17 mouse cellular contexts compared by ENCODE assay signal in the genomic region with DNA sequence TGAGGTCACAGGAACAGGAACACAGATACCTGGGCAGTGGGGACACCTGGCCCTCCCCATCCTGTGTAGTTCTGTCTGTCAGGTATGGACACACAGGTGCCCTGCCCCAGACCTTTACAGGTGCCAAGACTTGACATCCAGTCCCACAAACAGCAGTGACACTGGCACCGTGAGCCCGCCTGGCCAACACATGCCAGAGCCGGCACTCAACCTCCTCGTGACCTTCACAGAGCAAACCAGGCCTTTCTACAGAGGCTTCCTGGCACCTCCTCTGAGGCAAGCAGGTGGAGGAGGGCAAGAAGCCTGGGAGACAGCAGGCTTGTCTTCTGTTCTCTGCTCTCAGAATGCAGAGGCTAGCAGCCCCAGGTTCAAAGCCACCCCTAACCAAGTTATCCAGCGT. TPM values are rescaled to one million over a fixed set of nuclear protein-coding genes. Genes with fewer than 3 reads are reported as not detected.
DNase-seq lines count a peak whose midpoint lies in the region; ATAC-seq lines count a peak whose summit lies in the region.
"Had no signal": no experiment of that assay in that cellular context is flagged by ENCODE, and none has a peak within 500 bp of the region (broad histone marks: within the 10 kb centered on the region; RNA-seq: fewer than 3 reads in every experiment).

No protein-coding gene starts in this region.

- no peak overlapping the region for H3K4me2 ChIP-seq in liver, embryonic 11.5 days
- no peak overlapping the region for H3K4me2 ChIP-seq in liver, embryonic 12.5 days
- H3K4me2 ChIP-seq in heart, embryonic 13.5 days: no peak overlapping the region
- H3K4me2 ChIP-seq: forebrain, embryonic 13.5 days; stomach, embryonic 15.5 days had no signal

- DNase-seq in heart, adult 11 months: peak; percentile 96
- no peak for DNase-seq in heart, adult 8-10 months (ENCODE audit: low spot score)
- no peak for DNase-seq in liver, embryonic 11.5 days (ENCODE audit: low spot score)
- DNase-seq in skeletal muscle tissue, adult 2 months (ENCODE audit: low read depth, low spot score): peak; percentile 75
- DNase-seq in cerebellum, adult 18-20 months: no peak
- DNase-seq: cerebellum, adult 8-10 months; embryo, embryonic 11 days; liver, embryonic 13.5 days; spleen, adult 18-20 months; thymus, postnatal 25 days had no signal

- no peaks in the 10 kb centered on the region for H3K27me3 ChIP-seq in liver, embryonic 11.5 days (replicated peaks; ENCODE audit: control insufficient read depth, insufficient read depth, low read length)
- H3K27me3 ChIP-seq in liver, embryonic 12.5 days (replicated peaks): no peaks in the 10 kb centered on the region
- H3K27me3 ChIP-seq in heart, embryonic 13.5 days (replicated peaks): no peaks in the 10 kb centered on the region
- H3K27me3 ChIP-seq: liver, embryonic 13.5 days; stomach, embryonic 15.5 days had no signal

- no peak for ATAC-seq in liver, embryonic 11.5 days (replicated peaks; ENCODE audit: low FRiP score)
- ATAC-seq in liver, embryonic 12.5 days: no peak
- ATAC-seq in heart, embryonic 13.5 days (ENCODE audit: extremely low read depth, insufficient number of reproducible peaks, low FRiP score, low TSS enrichment): no peak
- ATAC-seq: CD4-positive, CD25-positive, alpha-beta regulatory T cell, adult 4 months; forebrain, embryonic 13.5 days; inflammation-experienced regulatory T-cells, adult 6 months; lung, postnatal 0 days had no signal

- 86% methylated on average over 5 of the region's 5 CpGs for WGBS in liver, embryonic 11.5 days
- 90% methylated on average over 5 of the region's 5 CpGs for WGBS in liver, embryonic 12.5 days (ENCODE audit: insufficient replicate concordance)
- 56% methylated on average over 5 of the region's 5 CpGs for WGBS in heart, embryonic 13.5 days

- H3K27ac ChIP-seq in liver, embryonic 11.5 days (ENCODE audit: low read depth, low read length): no peak overlapping the region
- H3K27ac ChIP-seq in liver, embryonic 12.5 days: no peak overlapping the region
- H3K27ac ChIP-seq in heart, embryonic 13.5 days (replicated peaks): no peak overlapping the region
- H3K27ac ChIP-seq: forebrain, embryonic 13.5 days; liver, embryonic 13.5 days; stomach, embryonic 15.5 days had no signal

- no peak overlapping the region for H3K4me3 ChIP-seq in liver, embryonic 11.5 days (ENCODE audit: low read depth, low read length)
- H3K4me3 ChIP-seq in liver, embryonic 12.5 days: no peak overlapping the region
- H3K4me3 ChIP-seq in heart, embryonic 13.5 days: no peak overlapping the region
- H3K4me3 ChIP-seq: forebrain, embryonic 13.5 days; liver, embryonic 13.5 days; stomach, embryonic 15.5 days had no signal

- no peaks in the 10 kb centered on the region for H3K36me3 ChIP-seq in liver, embryonic 11.5 days (ENCODE audit: control insufficient read depth, insufficient read depth, low read length)
- H3K36me3 ChIP-seq in liver, embryonic 12.5 days: no peaks in the 10 kb centered on the region
- H3K36me3 ChIP-seq in heart, embryonic 13.5 days: no peaks in the 10 kb centered on the region
- H3K36me3 ChIP-seq: liver, embryonic 13.5 days; stomach, embryonic 15.5 days had no signal

- no peaks in the 10 kb centered on the region for H3K9me3 ChIP-seq in liver, embryonic 11.5 days (ENCODE audit: control insufficient read depth, low read length)
- H3K9me3 ChIP-seq in liver, embryonic 12.5 days (replicated peaks): no peaks in the 10 kb centered on the region
- no peaks in the 10 kb centered on the region for H3K9me3 ChIP-seq in heart, embryonic 13.5 days
- H3K9me3 ChIP-seq: forebrain, embryonic 13.5 days; liver, embryonic 13.5 days; stomach, embryonic 15.5 days had no signal

- peak overlapping the region; percentile 15; the same call in 1 of the 2 replicates for H3K9ac ChIP-seq in liver, embryonic 11.5 days (ENCODE audit: low read depth, low read length)
- H3K9ac ChIP-seq in liver, embryonic 12.5 days: no peak overlapping the region
- H3K9ac ChIP-seq in heart, embryonic 13.5 days: peak overlapping the region; percentile 48; the same call in 1 of the 2 replicates
- H3K9ac ChIP-seq: forebrain, embryonic 13.5 days; stomach, embryonic 15.5 days had no signal

- H3K4me1 ChIP-seq in liver, embryonic 11.5 days (replicated peaks; ENCODE audit: control insufficient read depth, insufficient read depth, low read length): peaks cover 40% of the 10 kb centered on the region
- H3K4me1 ChIP-seq in liver, embryonic 12.5 days: peaks cover 58% of the 10 kb centered on the region
- H3K4me1 ChIP-seq in heart, embryonic 13.5 days: peaks cover 52% of the 10 kb centered on the region

RNA-seq across cellular contexts. Expression of gene Pde4a, which starts 19.9 kb away (rescaled TPM):
- 10 to 100 TPM; 48.5 to 75.4 (median 62.1) TPM for total RNA-seq in heart, adult 8-10 months (2022)
- polyA plus RNA-seq in liver, embryonic 11.5 days (2014; fragmentation: Nextera tagmentation; extraction: Ambion mirVana): 5.3 and 5.4 TPM in 2 replicates
- polyA plus RNA-seq in liver, embryonic 12.5 days (2016; fragmentation: Nextera tagmentation; extraction: Ambion mirVana): 2.6 and 2.9 TPM in 2 replicates
- polyA plus RNA-seq in heart, embryonic 13.5 days (2015; fragmentation: Nextera tagmentation; extraction: Ambion mirVana): 9.5 and 11.3 TPM in 2 replicates

RNA-seq across cellular contexts. Expression of gene Cdc37, which starts 35.7 kb away (rescaled TPM):
- 100 to 1,000 TPM; 138 to 170 (median 157) TPM for total RNA-seq in heart, adult 8-10 months (2022)
- 334 and 347 TPM in 2 replicates for polyA plus RNA-seq in liver, embryonic 11.5 days (2014; fragmentation: Nextera tagmentation; extraction: Ambion mirVana)
- 221 and 228 TPM in 2 replicates for polyA plus RNA-seq in liver, embryonic 12.5 days (2016; fragmentation: Nextera tagmentation; extraction: Ambion mirVana)
- 222 and 230 TPM in 2 replicates for polyA plus RNA-seq in heart, embryonic 13.5 days (2015; fragmentation: Nextera tagmentation; extraction: Ambion mirVana)

RNA-seq across cellular contexts. Expression of gene Keap1, which starts 53.7 kb away (rescaled TPM):
- total RNA-seq in heart, adult 8-10 months (2022): 10 to 100 TPM; 43.6 to 52.1 (median 45.5) TPM
- polyA plus RNA-seq in liver, embryonic 11.5 days (2014; fragmentation: Nextera tagmentation; extraction: Ambion mirVana): 43.8 and 45.1 TPM in 2 replicates
- 39.8 and 41.6 TPM in 2 replicates for polyA plus RNA-seq in liver, embryonic 12.5 days (2016; fragmentation: Nextera tagmentation; extraction: Ambion mirVana)
- 51.1 and 52.7 TPM in 2 replicates for polyA plus RNA-seq in heart, embryonic 13.5 days (2015; fragmentation: Nextera tagmentation; extraction: Ambion mirVana)

RNA-seq across cellular contexts. Expression of gene Tyk2, which starts 54.4 kb away (rescaled TPM):
- 1 to 10 TPM; 8.6 to 9.1 (median 8.7) TPM for total RNA-seq in heart, adult 8-10 months (2022)
- polyA plus RNA-seq in liver, embryonic 11.5 days (2014; fragmentation: Nextera tagmentation; extraction: Ambion mirVana): 11.5 and 13.8 TPM in 2 replicates
- 8.5 and 10.4 TPM in 2 replicates for polyA plus RNA-seq in liver, embryonic 12.5 days (2016; fragmentation: Nextera tagmentation; extraction: Ambion mirVana)
- 13.7 and 14.0 TPM in 2 replicates for polyA plus RNA-seq in heart, embryonic 13.5 days (2015; fragmentation: Nextera tagmentation; extraction: Ambion mirVana)

Comparison
In these comparisons a context has a peak if more than half of its experiments do, and no peak if none do; other contexts are left out.
1. DNase-seq: peak in heart, adult 11 months (single experiment) and skeletal muscle tissue, adult 2 months (single experiment); none in heart, adult 8-10 months (single experiment), liver, embryonic 11.5 days (single experiment) and cerebellum, adult 18-20 months (0 of 2).